Mouse (Mus musculus) lung, postnatal 0 days (tissue): ENCODE measurements around the gene Onecut3. TPM values are rescaled to one million over a fixed set of nuclear protein-coding genes. Genes with fewer than 3 reads are reported as not detected.

Experiments
- ATAC-seq: fragments of 200-750 bp; cut with Nextera tagmentation; 2 replicates; pipeline ENCODE4 v1.8.0; 2017; ENCODE audit warnings: moderate library complexity
- DNase-seq: peaks from one replicate; pipeline ENCODE4 v3.0.0-alpha.2; 2016; ENCODE audit warnings: low spot score
- H3K27ac ChIP-seq: fragments of 300-500 bp; sonication (generic); 2 replicates; pipeline ENCODE4 v1.5.1; 2014; ENCODE audit warnings: antibody characterized with exemption, mild to moderate bottlenecking, low read length, mixed read lengths
- H3K27me3 ChIP-seq: fragments of 300-500 bp; sonication (generic); replicated peaks from 2 replicates; pipeline ENCODE4 v1.6.1; 2014; ENCODE audit warnings: low read length, mixed read lengths; ENCODE audit not compliant: insufficient read depth
- H3K36me3 ChIP-seq: fragments of 300-500 bp; sonication (generic); 2 replicates; pipeline ENCODE4 v1.6.1; 2014; ENCODE audit warnings: low read length, mixed read lengths; ENCODE audit not compliant: insufficient read depth
- H3K4me1 ChIP-seq: fragments of 300-500 bp; sonication (generic); 2 replicates; pipeline ENCODE4 v1.6.1; 2014; ENCODE audit warnings: antibody characterized with exemption, low read depth, low read length, mixed read lengths; ENCODE audit not compliant: insufficient read depth
- H3K4me2 ChIP-seq: fragments of 300-500 bp; sonication (generic); replicated peaks from 2 replicates; pipeline ENCODE4 v1.6.1; 2014; ENCODE audit warnings: low read depth, mild to moderate bottlenecking, low read length, moderate library complexity, mixed read lengths
- H3K4me3 ChIP-seq: fragments of 300-500 bp; sonication (generic); 2 replicates; pipeline ENCODE4 v1.5.1; 2014; ENCODE audit warnings: low read depth, low read length
- H3K9ac ChIP-seq: fragments of 300-500 bp; sonication (generic); replicated peaks from 2 replicates; pipeline ENCODE4 v1.6.1; 2014; ENCODE audit warnings: low read depth, mild to moderate bottlenecking
- H3K9me3 ChIP-seq: fragments of 300-500 bp; sonication (generic); 2 replicates; pipeline ENCODE4 v1.6.1; 2016; ENCODE audit warnings: low read length, mixed read lengths
- CTCF ChIP-seq: IDR thresholded peaks from 2 replicates; pipeline ENCODE4 v1.5.1; 2016; ENCODE audit warnings: antibody characterized with exemption, mild to moderate bottlenecking
- EP300 ChIP-seq: IDR thresholded peaks from 2 replicates; pipeline ENCODE4 v1.6.1; 2016; ENCODE audit warnings: antibody characterized with exemption, mild to moderate bottlenecking, control low read depth
- WGBS: fragments of 180-500 bp; shearing (Covaris S2); extraction: QIAGEN DNeasy Blood & Tissue Kit; methylation state at CpG from one replicate; pipeline ENCODE4 v1.1.7; 2014; 5-methylcytosine and 5-hydroxymethylcytosine counted together
- polyA plus RNA-seq: library from polyadenylated mRNA; unstranded; fragments of >200 nt; fragmentation: Nextera tagmentation; extraction: Ambion mirVana; gene quantifications from 2 replicates; pipeline ENCODE4 v1.2.1, GENCODE M21; 2015

Onecut3 gene
- polyA plus RNA-seq, 1 experiment from 2014 or later = not detected

- 0 out of 2 replicates have a peak, but pooled peaks cover 3% of the 10 kb centered on the region for H3K27me3 ChIP-seq
- H3K36me3 ChIP-seq = no peaks in the 10 kb centered on the region
Measured at GRCm38 (mm10) chr10:80532783-80533182, 38.1 kb downstream of the Onecut3 start.

DNA sequence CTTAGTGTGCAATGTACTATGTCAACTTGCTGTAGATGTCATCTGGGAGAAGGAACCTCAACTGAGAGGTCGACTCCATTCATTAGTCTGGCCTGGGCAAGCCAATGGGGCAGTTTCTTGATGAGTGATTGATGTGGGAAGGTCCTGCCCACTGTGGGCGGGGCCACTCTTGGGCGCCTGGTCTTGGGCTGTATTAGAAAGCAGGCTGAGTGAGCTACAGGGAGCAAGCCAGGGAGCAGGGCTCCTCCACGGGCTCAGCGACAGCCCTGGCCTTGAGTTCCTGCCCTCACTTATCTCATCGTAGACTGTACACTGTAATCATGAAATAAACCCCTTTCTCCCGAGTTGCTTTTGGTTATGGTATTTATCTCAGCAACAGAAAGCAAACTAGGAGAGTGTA is 39.1 kb downstream of the Onecut3 start:
- Histone ChIP-seq H3K27ac (no peak overlapping the region), H3K9ac (no peak overlapping the region), H3K4me3 (no peak overlapping the region), H3K9me3 (no peaks in the 10 kb centered on the region), H3K4me2 (no peak overlapping the region), H3K36me3 (no peaks in the 10 kb centered on the region), H3K27me3 (0 out of 2 replicates have a peak, but pooled peaks cover 3% of the 10 kb centered on the region), H3K4me1 (no peaks in the 10 kb centered on the region)
- DNase-seq (no peak), ATAC-seq (peak; percentile 29; the same call in 1 of the 2 replicates)
- TF ChIP-seq EP300 (no peak), CTCF (no peak)
- WGBS = 15% methylated on average over 7 of the region's 7 CpGs

More at GRCm38 (mm10) chr10:80532783-80533182, 38.1 kb downstream of the Onecut3 start:
- Histone ChIP-seq H3K9ac (no peak overlapping the region), H3K27ac (no peak overlapping the region), H3K4me3 (no peak overlapping the region), H3K4me2 (no peak overlapping the region), H3K4me1 (no peaks in the 10 kb centered on the region), H3K9me3 (no peaks in the 10 kb centered on the region)
- WGBS = 90% methylated on average over 11 of the region's 11 CpGs
- TF ChIP-seq EP300 = no peak
- TF ChIP-seq CTCF = no peak
- ATAC-seq (no peak), DNase-seq (no peak)

DNA sequence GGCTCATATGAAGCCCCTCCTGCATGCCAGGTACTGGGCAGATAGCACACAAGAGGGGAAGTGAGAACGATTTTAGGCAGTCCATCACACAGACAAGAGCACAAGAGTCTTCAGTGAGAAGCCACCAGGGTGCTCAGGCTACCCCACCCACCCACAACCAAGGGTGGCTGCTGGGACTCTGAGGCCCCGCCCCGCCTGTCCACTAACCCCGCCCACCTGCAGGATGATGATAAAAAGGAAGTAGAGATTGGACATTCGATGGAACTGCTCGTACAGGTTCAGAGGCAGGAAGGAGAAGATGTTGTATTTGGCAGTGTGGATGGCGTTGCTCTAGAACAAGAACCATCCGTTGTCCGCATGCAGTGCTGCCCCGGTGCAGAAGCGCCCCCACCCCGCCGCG is 40.4 kb downstream of the Onecut3 start:
- WGBS = 6% methylated on average over 14 of the region's 14 CpGs
- Histone ChIP-seq H3K9ac (no peak overlapping the region), H3K9me3 (no peaks in the 10 kb centered on the region), H3K27ac (no peak overlapping the region), H3K4me2 (0 out of 2 replicates have a peak overlapping the region, but pooled peaks have one; percentile 17), H3K27me3 (0 out of 2 replicates have a peak, but pooled peaks cover 3% of the 10 kb centered on the region), H3K4me3 (no peak overlapping the region), H3K36me3 (no peaks in the 10 kb centered on the region), H3K4me1 (no peaks in the 10 kb centered on the region)
- TF ChIP-seq EP300 (no peak), CTCF (no peak)
- DNase-seq (no peak), ATAC-seq (no peak)

- DNase-seq = no peak
Measured at GRCm38 (mm10) chr10:80535711-80536110, 41.1 kb downstream of the Onecut3 start.

GRCm38 (mm10) chr10:80538180-80538579 is 43.5 kb downstream of the Onecut3 start:
- 0 out of 2 replicates have a peak, but pooled peaks cover 3% of the 10 kb centered on the region for H3K27me3 ChIP-seq
- WGBS = 56% methylated on average over 5 of the region's 5 CpGs
- no peak overlapping the region for H3K4me2 ChIP-seq
- no peak overlapping the region for H3K27ac ChIP-seq
- H3K4me3 ChIP-seq = no peak overlapping the region
- H3K36me3 ChIP-seq = peaks cover 6% of the 10 kb centered on the region
- H3K9ac ChIP-seq = no peak overlapping the region
- no peaks in the 10 kb centered on the region for H3K9me3 ChIP-seq
- no peak for DNase-seq
- ATAC-seq = no peak
- TF ChIP-seq EP300 (no peak), CTCF (no peak)
- no peaks in the 10 kb centered on the region for H3K4me1 ChIP-seq

More at GRCm38 (mm10) chr10:80535711-80536110, 41.1 kb downstream of the Onecut3 start:
- Histone ChIP-seq H3K4me3 (no peak overlapping the region), H3K27ac (no peak overlapping the region), H3K9me3 (no peaks in the 10 kb centered on the region), H3K4me2 (0 out of 2 replicates have a peak overlapping the region, but pooled peaks have one; percentile 17), H3K36me3 (no peaks in the 10 kb centered on the region), H3K4me1 (no peaks in the 10 kb centered on the region), H3K27me3 (0 out of 2 replicates have a peak, but pooled peaks cover 3% of the 10 kb centered on the region), H3K9ac (no peak overlapping the region)
- no peak for ATAC-seq
- TF ChIP-seq CTCF (no peak), EP300 (no peak)
- WGBS = 19% methylated on average over 13 of the region's 13 CpGs

DNA sequence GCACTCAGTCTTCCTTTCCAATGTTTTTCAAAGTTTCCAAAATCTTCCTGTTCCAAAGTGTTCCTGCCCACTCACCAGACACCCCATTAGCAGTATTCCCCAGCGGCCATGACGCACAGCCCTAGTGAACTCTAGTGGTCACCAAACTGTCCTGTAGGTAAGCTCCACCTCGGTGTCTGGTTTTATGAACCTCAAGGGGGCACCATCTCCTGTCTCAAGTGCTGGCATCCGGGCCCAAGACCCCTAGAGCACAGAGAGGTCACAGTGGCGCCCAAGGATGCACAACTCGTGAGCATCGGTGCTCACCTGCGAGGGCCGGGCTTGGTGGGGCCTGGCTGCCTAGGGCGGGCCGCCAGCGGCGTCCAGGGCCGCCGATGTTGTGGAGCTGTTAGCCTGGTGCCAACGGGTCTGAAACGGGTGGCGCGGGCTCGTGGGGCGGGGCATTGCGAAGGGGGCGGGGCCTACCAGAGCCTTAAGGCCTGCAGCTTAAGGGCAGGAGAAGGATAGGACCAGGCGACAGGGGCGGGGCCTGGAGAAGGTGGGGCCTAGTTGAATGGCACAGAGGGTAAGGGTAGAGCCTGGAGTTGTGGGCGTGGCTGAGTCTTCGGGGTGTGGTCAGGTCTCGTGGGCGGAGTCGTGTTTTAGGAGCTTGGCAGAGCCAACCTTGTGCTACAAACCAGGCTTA is 44.2 kb downstream of the Onecut3 start, which contains the start of gene Atp8b3:
TSS of gene Atp8b3 (minus strand) at position 415 of the 685 bp plus-strand sequence.
- peak; percentile 93 for ATAC-seq

More for the DNA sequence above, 44.2 kb downstream of the Onecut3 start, which contains the start of gene Atp8b3:
- WGBS = 4% methylated on average over 30 of the region's 30 CpGs
- H3K27ac ChIP-seq = no peak within 1 kb of the TSS
- no peak within 1 kb of the TSS for H3K4me3 ChIP-seq
- H3K36me3 ChIP-seq = peaks cover 8% of the 10 kb centered on the region
- peak within 1 kb of the TSS; percentile 39 for H3K4me2 ChIP-seq
- no peaks in the 10 kb centered on the region for H3K9me3 ChIP-seq
- DNase-seq = peak; percentile 93
- no peaks in the 10 kb centered on the region for H3K4me1 ChIP-seq
- TF ChIP-seq CTCF (peak; percentile 56), EP300 (no peak)
- no peak within 1 kb of the TSS for H3K9ac ChIP-seq
- 0 out of 2 replicates have a peak, but pooled peaks cover 3% of the 10 kb centered on the region for H3K27me3 ChIP-seq
